ENCODE assay signal across 9 mouse cellular contexts in genomic region chr11:61578541-61578982, GRCm38 (mm10). TPM values are rescaled to one million over a fixed set of nuclear protein-coding genes. Genes with fewer than 3 reads are reported as not detected.
A peak's percentile ranks its signal among the peaks of the same experiment; 100 is the strongest.
DNase-seq lines count a peak whose midpoint lies in the region; ATAC-seq and TF ChIP-seq lines count a peak whose summit lies in the region.
"Had no signal": no experiment of that assay in that cellular context is flagged by ENCODE, and none has a peak within 500 bp of the region (broad histone marks: within the 10 kb centered on the region; RNA-seq: fewer than 3 reads in every experiment).

No protein-coding gene starts in this region.

- no peaks in the 10 kb centered on the region for H3K9me3 ChIP-seq in embryonic facial prominence, embryonic 15.5 days (replicated peaks)
- peaks cover 5% of the 10 kb centered on the region for H3K9me3 ChIP-seq in limb, embryonic 12.5 days
- H3K9me3 ChIP-seq in neural tube, embryonic 14.5 days (ENCODE audit: control insufficient read depth, low read length) = no peaks in the 10 kb centered on the region

- whole genome bisulfite sequencing in embryonic facial prominence, embryonic 15.5 days = 1% methylated on average over 17 of the region's 17 CpGs
- under 1% methylated on average over 17 of the region's 17 CpGs for WGBS in limb, embryonic 12.5 days
- WGBS in neural tube, embryonic 14.5 days = 2% methylated on average over 17 of the region's 17 CpGs

- H3K79me2 ChIP-seq in C2C12 (ENCODE audit: control insufficient read depth, insufficient read depth) = peaks cover 55% of the 10 kb centered on the region

- H3K27ac ChIP-seq in embryonic facial prominence, embryonic 15.5 days (replicated peaks) = peak overlapping the region; percentile 87
- peak overlapping the region; percentile 93 for H3K27ac ChIP-seq in limb, embryonic 12.5 days
- H3K27ac ChIP-seq in neural tube, embryonic 14.5 days (ENCODE audit: low read depth, low read length) = peak overlapping the region; percentile 85
- H3K27ac ChIP-seq: macrophage had no signal

- peak overlapping the region; percentile 80 for H3K9ac ChIP-seq in embryonic facial prominence, embryonic 15.5 days
- H3K9ac ChIP-seq in limb, embryonic 12.5 days (replicated peaks) = peak overlapping the region; percentile 91
- H3K9ac ChIP-seq in neural tube, embryonic 14.5 days (replicated peaks; ENCODE audit: low read depth, low read length) = peak overlapping the region; percentile 90

- H3ac ChIP-seq in C2C12 (ENCODE audit: control insufficient read depth, insufficient read length, low read depth) = peak overlapping the region; percentile 91

- H3K4me3 ChIP-seq in C2C12 (ENCODE audit: insufficient read depth, poor library complexity, severe bottlenecking) = peak overlapping the region; percentile 90
- H3K4me3 ChIP-seq in embryonic facial prominence, embryonic 15.5 days (replicated peaks) = peak overlapping the region; percentile 84
- H3K4me3 ChIP-seq in limb, embryonic 12.5 days (replicated peaks) = peak overlapping the region; percentile 86
- peak overlapping the region; percentile 97 for H3K4me3 ChIP-seq in neural tube, embryonic 14.5 days (ENCODE audit: low read depth, low read length)

- H3K27me3 ChIP-seq in C2C12 (ENCODE audit: control insufficient read depth, insufficient read depth, insufficient read length) = no peaks in the 10 kb centered on the region
- H3K27me3 ChIP-seq in embryonic facial prominence, embryonic 15.5 days = no peaks in the 10 kb centered on the region
- no peaks in the 10 kb centered on the region for H3K27me3 ChIP-seq in limb, embryonic 12.5 days
- no peaks in the 10 kb centered on the region for H3K27me3 ChIP-seq in neural tube, embryonic 14.5 days (ENCODE audit: control insufficient read depth, insufficient read depth, low read length)

- no peak for TF ChIP-seq CTCF in C2C12 (IDR thresholded peaks at IDR 0.05; ENCODE audit: control insufficient read depth, insufficient read depth, insufficient read length)

- peaks cover 50% of the 10 kb centered on the region for H3K79me3 ChIP-seq in C2C12 (ENCODE audit: low read depth)

- H3K4me2 ChIP-seq in embryonic facial prominence, embryonic 15.5 days (replicated peaks) = peak overlapping the region; percentile 64
- H3K4me2 ChIP-seq in limb, embryonic 12.5 days = peak overlapping the region; percentile 78
- peak overlapping the region; percentile 80 for H3K4me2 ChIP-seq in neural tube, embryonic 14.5 days (ENCODE audit: low read depth, low read length)

- DNase-seq in cerebellum, adult 9-10 months = peak; percentile 55
- no peak for DNase-seq in cerebellum, adult 11 months
- DNase-seq in ovary, postnatal 10 days (ENCODE audit: low spot score) = no peak
- DNase-seq in cerebellum, postnatal 14 days = no peak

- peaks cover 19% of the 10 kb centered on the region for H3K36me3 ChIP-seq in C2C12 (ENCODE audit: control insufficient read depth, insufficient read depth)
- no peaks in the 10 kb centered on the region for H3K36me3 ChIP-seq in embryonic facial prominence, embryonic 15.5 days
- H3K36me3 ChIP-seq in limb, embryonic 12.5 days = peaks cover 9% of the 10 kb centered on the region; the same call in 1 of the 2 replicates
- no peaks in the 10 kb centered on the region for H3K36me3 ChIP-seq in neural tube, embryonic 14.5 days (ENCODE audit: control insufficient read depth, insufficient read depth, low read length)

- peaks cover 22% of the 10 kb centered on the region for H3K4me1 ChIP-seq in embryonic facial prominence, embryonic 15.5 days
- H3K4me1 ChIP-seq in limb, embryonic 12.5 days (replicated peaks) = peaks cover 13% of the 10 kb centered on the region
- peaks cover 10% of the 10 kb centered on the region for H3K4me1 ChIP-seq in neural tube, embryonic 14.5 days (ENCODE audit: control insufficient read depth, insufficient read depth, low read length)

- peak; percentile 20 for ATAC-seq in embryonic facial prominence, embryonic 15.5 days (ENCODE audit: insufficient number of reproducible peaks, low FRiP score, low TSS enrichment, low read depth)
- ATAC-seq in limb, embryonic 12.5 days (ENCODE audit: insufficient number of reproducible peaks, insufficient read depth, low FRiP score, low TSS enrichment, low read depth) = no peak; the same call in 1 of the 2 replicates
- ATAC-seq in neural tube, embryonic 14.5 days (ENCODE audit: low read depth) = no peak

TF ChIP-seq in C2C12, 6 proteins besides CTCF, POLR2A, EP300 and RAD21:
- TF ChIP-seq USF1 (IDR thresholded peaks at IDR 0.05; ENCODE audit: low read depth) (no peak), MYOD1 (IDR thresholded peaks at IDR 0.05; ENCODE audit: control insufficient read depth, insufficient read length, low read depth) (no peak), MAX (IDR thresholded peaks at IDR 0.05) (no peak), CEBPB (IDR thresholded peaks at IDR 0.05; ENCODE audit: low read depth) (no peak), MYOG (IDR thresholded peaks at IDR 0.05; ENCODE audit: control insufficient read depth, extremely low read depth, insufficient read length) (no peak), FOSL1 (IDR thresholded peaks at IDR 0.05; ENCODE audit: insufficient read depth, low read length, poor library complexity, severe bottlenecking) (no peak)

RNA-seq across cellular contexts. Expression of gene Epn2, which starts 0.9 kb away (rescaled TPM):
- polyA plus RNA-seq in C2C12 (2012; fragmentation: generic; extraction: Trizol) = 21.1 TPM
- polyA plus RNA-seq in embryonic facial prominence, embryonic 15.5 days (2015; fragmentation: Nextera tagmentation; extraction: Ambion mirVana) = 28.6 and 31.0 TPM in 2 replicates
- 26.7 and 28.5 TPM in 2 replicates for polyA plus RNA-seq in limb, embryonic 12.5 days (2016; fragmentation: Nextera tagmentation; extraction: Ambion mirVana)
- polyA plus RNA-seq in neural tube, embryonic 14.5 days (2014; fragmentation: Nextera tagmentation; extraction: Ambion mirVana) = 69.7 and 74.8 TPM in 2 replicates
